Mouse (Mus musculus): ENCODE measurements at regions not wholly inside any gene's neighbourhood (a gene's known extent, or its start where the extent isn't known, plus 50 kb on each side); places are given as distances from the start of the nearest gene placed in this dataset.

DNA sequence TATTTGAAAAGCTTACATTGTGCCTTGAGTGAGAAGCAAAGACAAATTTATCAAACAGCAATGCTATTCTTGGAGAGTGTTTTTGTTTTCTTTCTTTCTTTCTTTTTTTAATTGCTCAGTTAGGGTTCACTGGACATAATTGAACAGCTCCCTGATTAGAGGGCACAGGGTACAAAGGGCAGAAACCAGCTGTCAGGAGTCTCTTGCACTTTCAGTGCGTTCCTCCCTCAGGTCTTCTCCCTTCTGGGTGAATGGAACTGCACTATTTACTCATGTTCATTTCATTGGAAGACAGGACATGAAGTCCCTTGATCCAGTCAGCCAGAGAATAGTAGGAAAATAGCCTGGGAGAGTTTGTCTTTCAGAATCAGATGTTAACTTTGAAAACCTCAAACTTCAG, 2248.2 kb downstream of the Poteg start:
- no peaks in the 10 kb centered on the region for H3K36me3 ChIP-seq (replicated peaks)
- no peaks in the 10 kb centered on the region for H3K27me3 ChIP-seq (replicated peaks)
- H3K9ac ChIP-seq, result no peak overlapping the region
- no peaks in the 10 kb centered on the region for H3K9me3 ChIP-seq
- WGBS, result 19% methylated on average over 1 of the region's 1 CpGs
- H3K4me2 ChIP-seq, result no peak overlapping the region
- H3K27ac ChIP-seq, result no peak overlapping the region
- ATAC-seq (replicated peaks), result no peak
- no peak overlapping the region for H3K4me3 ChIP-seq
- H3K4me1 ChIP-seq, result no peaks in the 10 kb centered on the region
